Mouse (Mus musculus) megakaryocyte-erythroid progenitor cell, adult 5 weeks (primary cell): ENCODE data around the gene Ppdpf. TPM values are rescaled to one million over a fixed set of nuclear protein-coding genes. Genes with fewer than 3 reads are reported as not detected.

Experiments used
- polyA plus RNA-seq: library from polyadenylated mRNA; stranded (reverse); fragments of >175 nt; gene quantifications from 2 replicates; pipeline ENCODE4 v1.2.3, GENCODE M21; 2012

The Ppdpf gene
- polyA plus RNA-seq, result 186 and 195 TPM in 2 replicates

DNA sequence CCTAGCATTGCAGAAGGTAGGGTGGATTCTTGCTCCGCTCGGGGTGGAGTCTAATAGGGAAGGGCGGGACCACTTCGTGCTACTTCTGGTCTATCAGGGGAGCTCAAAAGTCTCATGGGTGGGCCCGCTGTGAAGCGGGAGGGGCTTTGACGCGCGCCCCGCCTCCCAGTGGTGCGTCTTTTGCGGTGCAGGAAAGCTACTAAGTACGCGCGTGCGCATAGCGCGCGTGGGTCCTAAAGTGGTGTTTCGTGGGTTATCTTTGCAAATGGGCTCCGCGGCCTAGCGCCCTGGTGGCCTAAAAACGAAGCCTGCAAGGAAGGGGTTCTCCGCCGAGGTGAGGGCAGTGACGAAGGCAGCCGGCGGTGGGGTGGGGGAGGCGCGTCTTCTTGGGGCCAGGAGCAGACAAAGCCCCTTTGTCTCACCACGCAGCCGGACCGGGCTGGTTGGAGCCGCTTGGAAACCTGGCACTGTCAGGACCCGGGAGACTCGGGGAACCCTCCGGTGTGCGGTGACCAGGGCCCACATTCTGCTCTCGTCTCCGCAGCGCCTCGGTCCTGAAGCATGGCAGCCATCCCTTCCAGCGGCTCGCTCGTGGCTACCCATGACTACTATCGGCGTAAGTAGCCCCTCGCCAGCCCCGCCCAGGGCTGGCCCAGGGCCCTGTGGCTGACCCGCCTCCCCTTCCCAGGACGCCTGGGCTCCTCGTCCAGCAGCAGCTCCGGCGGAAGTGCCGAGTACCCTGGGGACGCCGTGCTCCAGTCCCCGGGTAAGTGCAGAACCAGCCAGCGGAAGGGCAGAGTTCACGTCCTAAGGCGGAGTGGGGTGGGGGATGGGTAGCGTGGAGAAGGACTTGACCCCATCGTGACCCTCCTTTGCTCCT is at the start of gene Ppdpf:
Gene Ppdpf, plus strand, starts transcription at position 127 of the 880 bp plus-strand sequence.

DNA sequence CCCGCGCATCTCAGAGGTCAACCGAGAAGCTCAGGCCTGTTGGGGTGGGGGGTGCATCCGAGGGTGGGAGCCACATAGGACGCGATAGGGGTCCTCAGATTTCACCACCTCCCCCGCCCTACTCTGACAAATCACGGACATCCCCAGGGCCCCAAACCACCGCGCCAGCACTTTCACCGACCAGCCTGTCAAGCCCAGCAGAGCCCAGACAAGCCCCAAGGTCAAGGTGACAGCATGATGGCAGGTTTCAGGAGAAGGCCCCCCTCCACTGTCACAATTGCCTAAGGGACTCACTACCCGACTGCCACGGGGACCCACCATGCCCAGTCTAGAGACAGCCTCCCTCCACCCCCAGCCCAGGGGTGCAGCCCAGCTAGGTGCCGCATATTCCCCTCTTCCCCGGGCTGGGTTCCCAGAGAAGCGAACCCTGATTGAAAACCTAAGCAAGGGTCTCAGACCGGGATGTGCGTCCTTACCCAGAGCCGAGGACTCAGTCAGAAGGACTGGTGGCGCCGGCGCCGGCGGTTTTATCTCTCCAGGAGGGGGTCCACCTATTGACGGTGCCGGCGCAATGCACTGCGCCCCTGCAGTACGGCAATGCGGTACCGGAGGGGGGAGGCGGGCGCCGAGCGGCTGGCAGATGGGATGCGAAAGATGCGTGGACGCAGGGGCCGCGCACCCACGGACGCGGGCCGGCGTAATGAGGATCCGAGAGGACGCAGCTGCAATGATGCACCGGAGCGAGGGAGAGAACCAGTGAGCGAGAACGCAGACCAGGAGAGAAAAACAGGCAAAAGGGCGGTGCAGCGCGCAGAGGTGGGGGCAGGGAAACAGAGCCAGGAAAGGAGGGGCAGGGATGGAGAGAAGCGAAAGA is 30.6 kb upstream of the Ppdpf start, which contains the start of gene Eef1a2:
Gene Eef1a2, minus strand, starts transcription at position 767 of the 874 bp plus-strand sequence.

DNA sequence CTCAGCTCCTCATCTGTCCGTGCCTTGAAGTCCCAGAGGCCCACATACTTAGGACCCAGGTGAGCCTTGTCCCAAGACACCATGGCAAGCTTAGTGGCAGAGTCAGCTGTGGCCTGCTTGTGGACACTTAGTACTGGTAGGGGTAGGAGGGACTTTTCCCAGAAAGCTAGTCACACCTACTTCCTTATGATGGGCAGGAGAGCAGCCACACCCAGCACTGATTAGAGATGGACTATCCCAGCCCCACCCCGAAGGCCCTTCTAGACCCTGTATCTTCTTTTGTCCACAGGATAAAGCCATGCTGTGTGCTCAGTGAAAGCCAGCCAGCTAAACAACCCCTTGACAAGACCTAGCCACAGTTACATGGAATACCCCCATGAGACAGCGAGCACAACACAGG is 15.4 kb downstream of the Ppdpf start, which contains the start of gene Ptk6:
Gene Ptk6, minus strand, starts transcription at position 368 of the 400 bp plus-strand sequence.

GRCm38 (mm10) chr2:181213021-181213445 is 26.0 kb downstream of the Ppdpf start, which contains the start of gene Srms:
TSS of gene Srms (minus strand) at chr2:181213185.

DNA sequence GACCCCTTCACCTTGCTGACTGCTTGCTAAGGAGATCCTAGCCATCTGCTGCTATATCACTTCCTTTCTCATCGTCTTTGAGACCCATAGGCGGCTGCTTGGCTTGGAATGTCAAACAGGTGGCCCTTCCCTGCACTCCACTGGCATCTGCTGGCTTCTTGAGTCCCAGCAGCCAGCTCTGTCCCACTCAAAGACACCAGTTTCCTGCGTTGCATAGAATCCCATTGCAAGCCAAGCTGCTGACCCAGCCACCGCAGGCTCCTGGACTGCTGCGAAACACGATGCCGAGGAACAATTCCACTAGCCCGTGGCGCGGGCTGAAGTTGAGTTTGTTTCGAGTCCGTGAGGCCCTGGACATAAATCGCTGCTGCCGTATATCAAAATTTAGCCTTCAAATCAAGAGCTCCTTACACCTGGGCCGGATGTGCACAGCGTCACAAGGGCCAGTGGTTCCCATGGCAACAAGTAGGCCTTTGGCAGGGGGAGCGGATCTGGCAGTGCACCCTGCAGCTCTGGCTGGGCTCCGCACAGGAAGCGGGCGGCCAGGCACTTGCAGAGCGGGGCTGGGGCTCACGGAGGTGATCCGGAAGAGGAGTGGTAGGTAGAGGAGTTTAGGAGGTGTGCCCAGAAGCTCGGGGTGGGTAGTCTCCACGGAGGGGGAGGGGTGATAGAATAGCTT is 32.6 kb downstream of the Ppdpf start, which contains the start of gene Fndc11:
Gene Fndc11, plus strand, starts transcription at position 476 of the 679 bp plus-strand sequence.

Other genes starting within 250 kb of the Ppdpf start
- gene Nkain4, start 232.5 kb upstream of the Ppdpf start, polyA plus RNA-seq, result not detected in 2 replicates
- gene Arfgap1, start 220.0 kb upstream of the Ppdpf start, polyA plus RNA-seq, result 32.5 and 33.4 TPM in 2 replicates
- gene Col20a1, start 200.7 kb upstream of the Ppdpf start, polyA plus RNA-seq, result 0.74 and 1.0 TPM in 2 replicates
- gene Chrna4, start 143.7 kb upstream of the Ppdpf start, polyA plus RNA-seq, result 0.02 TPM in 1 of 2 replicates, not detected in the other
- gene Kcnq2, start 51.9 kb upstream of the Ppdpf start, polyA plus RNA-seq, result 0.02 TPM in 1 of 2 replicates, not detected in the other
- not detected in 2 replicates for gene Eef1a2, start 30.2 kb upstream of the Ppdpf start, polyA plus RNA-seq
- not detected in 2 replicates for gene Ptk6, start 15.5 kb downstream of the Ppdpf start, polyA plus RNA-seq
- gene Srms, start 25.9 kb downstream of the Ppdpf start, polyA plus RNA-seq, result 0.09 TPM in 1 of 2 replicates, not detected in the other
- gene Fndc11, start 32.8 kb downstream of the Ppdpf start, polyA plus RNA-seq, result 0.21 TPM in 1 of 2 replicates, not detected in the other
- gene Helz2, start 54.8 kb downstream of the Ppdpf start, polyA plus RNA-seq, result 8.9 and 9.5 TPM in 2 replicates
- gene Gmeb2, start 100.8 kb downstream of the Ppdpf start, polyA plus RNA-seq, result 10.7 and 12.8 TPM in 2 replicates
- gene Stmn3, start 127.3 kb downstream of the Ppdpf start, polyA plus RNA-seq, result not detected in 2 replicates
- gene Rtel1, start 132.5 kb downstream of the Ppdpf start, polyA plus RNA-seq, result 18.5 and 21.3 TPM in 2 replicates
- 32.0 and 40.5 TPM in 2 replicates for gene Zgpat, start 177.7 kb downstream of the Ppdpf start, polyA plus RNA-seq
- gene Arfrp1, start 178.2 kb downstream of the Ppdpf start, polyA plus RNA-seq, result 16.0 and 20.7 TPM in 2 replicates
- 48.6 and 51.5 TPM in 2 replicates for gene Lime1, start 192.8 kb downstream of the Ppdpf start, polyA plus RNA-seq